Mouse (Mus musculus) cerebellum, adult 11 months (tissue): ENCODE measurements around the gene Actr2.
"Not testable (repeated sequence)": the region's sequence is repeated elsewhere in the genome, so short reads cannot be mapped to it uniquely, and the experiment has no call there.

Experiments
- DNase-seq: peaks from one replicate; pipeline ENCODE4 v3.0.0; 2022

Actr2 gene

DNA sequence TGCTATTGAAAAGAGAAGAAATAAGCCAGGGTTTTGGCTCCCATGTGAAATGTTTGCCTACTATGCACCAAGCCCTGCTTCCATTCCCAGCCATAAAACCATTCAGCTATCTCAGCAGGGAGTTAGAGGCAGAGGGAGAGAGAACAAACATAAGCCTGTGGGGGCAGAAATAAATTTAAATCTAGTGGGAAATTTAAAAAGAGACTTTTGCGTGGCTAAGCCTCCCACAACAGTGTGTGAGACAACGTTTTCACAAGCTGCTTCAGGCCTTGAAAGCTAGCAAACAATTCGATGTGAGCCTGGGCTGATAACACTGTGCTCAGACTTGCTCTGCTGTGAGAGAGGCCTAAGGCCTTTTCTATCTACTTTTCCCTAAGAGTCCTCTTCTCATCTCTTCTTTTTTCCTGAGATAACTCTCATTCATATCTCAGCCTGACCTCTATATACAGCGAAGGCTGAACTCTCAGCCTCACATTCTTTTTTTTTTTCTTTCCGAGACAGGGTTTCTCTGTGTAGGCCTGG lies 3.4 kb upstream of the Actr2 start:
- DNase-seq, result no peak

DNA sequence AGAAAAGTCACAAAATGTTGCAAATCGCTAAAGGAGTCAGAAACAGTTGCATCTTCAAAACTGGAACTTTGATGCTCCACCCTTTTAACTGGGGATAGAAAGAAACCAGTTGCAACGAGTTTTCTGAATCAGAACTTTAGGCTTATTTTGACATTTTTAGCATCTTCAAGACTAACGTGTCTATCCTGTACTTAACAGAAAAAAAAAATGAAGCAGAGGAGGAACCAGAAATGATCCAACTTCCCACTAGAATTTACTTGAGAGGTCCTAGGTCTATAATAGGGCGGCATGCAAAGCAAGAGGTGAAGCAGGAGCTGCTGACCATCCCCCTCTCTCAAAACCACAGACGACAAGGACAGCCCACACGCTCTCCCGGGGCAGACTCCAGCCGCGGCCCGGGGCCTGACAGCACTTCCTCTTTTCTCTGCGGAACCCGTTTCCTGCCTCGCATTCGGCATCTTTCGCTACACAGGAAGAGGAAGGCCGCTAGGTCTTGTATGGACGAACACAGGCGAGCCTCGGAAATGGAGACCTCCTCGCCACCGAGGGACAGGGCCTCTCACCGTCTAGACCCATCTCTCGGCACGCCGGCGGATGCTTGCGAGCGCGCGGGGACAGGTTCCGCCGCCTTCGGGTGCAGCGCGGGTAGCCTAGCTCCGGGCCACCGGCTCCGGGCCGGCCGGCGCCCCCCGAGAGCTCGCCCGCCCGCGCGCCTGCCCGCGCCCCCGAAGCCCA lies 540 bp downstream of the Actr2 start:
- DNase-seq, result peak; percentile 51

DNA sequence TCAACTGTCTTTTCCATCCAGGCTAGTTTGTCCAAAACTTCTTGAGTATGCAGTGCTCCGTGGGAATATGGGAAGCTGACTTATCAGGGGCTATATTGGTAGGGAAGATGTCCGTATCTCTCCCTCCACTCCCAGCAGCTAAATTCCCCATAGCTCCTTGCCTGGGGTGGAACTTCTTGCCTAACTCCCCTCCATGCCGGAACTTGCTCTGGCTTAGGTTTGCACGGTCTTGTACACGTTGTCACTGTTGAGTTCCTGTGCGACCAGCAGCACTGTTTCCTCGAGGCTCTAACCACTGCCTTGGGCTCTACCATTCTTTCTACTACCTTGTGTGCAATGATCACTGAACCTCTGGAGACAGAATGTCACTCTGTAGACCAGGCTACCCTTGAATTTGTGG lies 4.6 kb downstream of the Actr2 start:
- DNase-seq, result no peak

DNA sequence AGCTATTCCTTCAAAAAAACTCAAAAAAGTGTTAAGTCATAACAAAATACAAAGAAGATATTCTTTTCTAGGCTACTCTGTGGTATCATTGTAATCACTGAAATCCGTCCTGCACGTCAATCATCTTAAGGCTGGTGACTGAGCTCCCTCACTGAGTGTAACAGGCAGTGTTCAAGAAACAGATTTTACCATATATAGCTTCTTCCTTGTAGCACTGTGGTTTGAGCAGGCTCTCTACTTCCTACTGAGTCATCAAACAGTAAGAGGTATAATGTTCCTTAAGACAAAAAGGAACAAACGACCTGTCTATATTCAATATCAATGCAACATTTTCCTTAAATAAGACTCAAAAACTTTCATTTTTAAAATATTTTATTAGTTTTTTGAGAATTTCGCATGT lies 5.0 kb downstream of the Actr2 start:
- DNase-seq, result no peak

DNA sequence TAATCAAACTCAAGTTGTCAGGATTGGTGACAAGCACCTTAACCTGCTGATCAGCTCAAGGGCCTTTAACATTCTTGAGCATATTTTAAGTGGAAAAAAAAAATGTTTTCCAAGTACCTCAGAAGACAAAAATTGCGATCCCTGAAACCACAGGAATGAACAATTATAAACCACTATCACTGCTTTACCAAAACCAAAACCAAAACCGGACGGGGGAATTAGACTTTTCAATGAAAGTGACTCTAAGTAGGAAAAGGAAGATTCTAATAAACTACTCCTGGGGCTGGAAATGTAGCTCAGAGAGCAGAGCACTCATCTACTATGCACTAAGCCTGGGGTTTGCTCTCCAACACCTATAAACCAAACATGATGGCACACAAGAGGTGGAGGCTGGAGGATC lies 5.8 kb downstream of the Actr2 start:
- no peak for DNase-seq

DNA sequence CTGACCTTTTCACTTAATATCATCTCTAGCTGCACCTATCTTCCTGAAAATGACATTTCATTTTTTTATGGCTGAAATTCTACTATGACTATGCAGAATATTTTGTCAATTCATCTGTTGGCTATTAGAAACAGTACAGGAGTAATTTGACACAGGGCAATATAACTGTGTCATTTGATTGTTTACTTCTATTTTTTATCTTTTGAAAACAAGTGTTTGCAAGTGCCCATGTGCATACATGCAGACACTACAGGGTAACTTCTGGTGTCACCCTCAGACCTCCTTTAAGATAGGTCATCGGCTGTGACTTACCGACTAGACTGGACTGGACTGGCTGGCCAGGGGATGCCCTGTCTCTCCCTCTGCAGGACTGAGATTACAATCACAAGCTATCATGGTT lies 8.8 kb downstream of the Actr2 start:
- DNase-seq, result no peak

DNA sequence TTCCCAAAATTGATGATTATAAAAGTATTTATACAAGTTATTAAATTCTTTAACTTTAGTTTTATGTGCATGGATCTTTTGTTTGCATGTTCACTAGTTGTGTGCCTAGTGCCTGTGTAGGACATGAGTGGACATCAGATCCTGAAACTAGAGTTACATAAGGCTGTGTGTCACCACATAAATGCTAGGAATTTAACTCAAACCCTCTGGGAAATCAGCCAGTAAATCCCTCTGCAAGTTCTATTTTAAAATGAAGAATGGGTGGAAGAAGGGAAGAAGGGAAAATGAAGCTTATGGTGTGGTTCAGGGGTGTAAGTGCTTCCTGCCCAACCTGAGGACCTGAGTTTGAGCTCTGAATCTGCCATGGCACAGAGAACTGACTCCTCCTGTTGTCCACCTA lies 26.4 kb downstream of the Actr2 start:
- DNase-seq, result no peak

DNA sequence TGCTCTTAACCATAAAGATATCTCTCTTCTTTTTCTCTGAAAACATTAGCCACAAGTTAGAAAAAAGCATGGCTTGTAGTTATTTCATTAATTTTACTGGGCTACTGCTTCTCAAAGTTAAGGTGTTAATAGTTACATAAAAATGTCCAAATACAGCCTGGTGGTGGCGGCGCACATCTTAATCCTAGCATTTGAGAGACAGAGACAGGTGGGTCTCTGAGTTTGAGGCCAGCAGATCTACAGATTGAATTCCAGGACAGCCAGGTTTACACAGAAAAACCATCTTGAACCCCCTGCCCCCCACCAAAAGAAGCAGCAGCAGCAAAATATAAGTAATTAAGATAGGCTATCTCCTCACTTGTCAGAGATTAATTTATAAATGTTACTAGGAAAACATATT lies 27.1 kb downstream of the Actr2 start:
- DNase-seq, result no peak

DNA sequence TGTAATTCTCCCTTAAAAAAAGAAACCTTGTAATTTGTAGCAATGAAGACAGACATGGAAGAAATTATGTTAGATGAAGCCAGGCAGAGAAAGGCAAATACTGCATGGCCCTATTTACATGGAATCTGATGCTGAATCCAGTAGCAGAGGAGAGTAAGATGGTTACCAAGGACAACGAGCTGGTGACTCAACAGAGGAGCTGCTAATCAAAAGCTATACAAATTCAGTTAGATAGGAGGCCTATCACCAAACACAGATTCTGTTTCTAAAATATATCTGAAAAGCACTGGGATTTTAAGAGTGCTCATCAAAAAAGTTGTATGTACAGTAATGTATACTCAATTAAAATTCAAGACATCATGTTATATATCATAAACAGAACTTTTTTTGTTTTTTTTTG lies 37.3 kb downstream of the Actr2 start:
- no peak for DNase-seq

DNA sequence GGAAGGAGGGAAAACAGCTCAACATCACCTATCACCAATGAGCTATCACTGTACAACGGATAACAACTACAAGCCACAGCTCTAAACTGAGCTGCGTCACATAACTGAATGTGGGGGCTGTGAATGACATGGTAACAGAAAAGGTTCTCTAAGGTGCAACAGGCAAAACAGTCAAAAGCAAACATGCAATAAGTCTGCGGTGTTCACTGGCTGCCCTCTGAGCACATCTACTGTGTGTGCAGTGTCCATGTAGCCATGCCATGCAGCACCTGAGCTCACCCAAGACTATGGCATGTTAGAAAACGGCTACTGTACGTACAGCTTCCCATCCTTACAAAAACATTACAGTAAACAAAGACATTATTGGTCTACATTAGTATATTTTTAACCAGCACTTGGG lies 39.9 kb downstream of the Actr2 start:
- DNase-seq, result no peak

DNA sequence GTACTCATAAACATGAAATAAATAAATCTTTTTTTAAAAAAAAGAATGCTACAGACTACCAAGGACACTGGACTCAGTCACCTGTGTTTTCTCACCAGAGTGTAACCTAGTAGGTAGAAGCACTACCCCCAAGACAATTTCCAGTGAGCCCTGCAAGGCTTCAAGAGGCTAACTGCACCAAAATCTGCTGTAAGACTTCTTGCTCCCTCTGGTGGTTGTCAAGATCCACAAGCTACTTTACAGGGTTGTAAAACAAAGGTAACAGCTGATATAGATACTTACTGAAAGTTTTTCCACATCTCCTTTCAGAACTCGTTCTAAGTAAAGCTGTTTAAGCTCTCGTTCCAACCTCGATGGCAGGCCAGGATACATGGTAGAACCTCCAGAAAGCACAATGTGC lies 40.5 kb downstream of the Actr2 start:
- DNase-seq, result peak; percentile 31

DNA sequence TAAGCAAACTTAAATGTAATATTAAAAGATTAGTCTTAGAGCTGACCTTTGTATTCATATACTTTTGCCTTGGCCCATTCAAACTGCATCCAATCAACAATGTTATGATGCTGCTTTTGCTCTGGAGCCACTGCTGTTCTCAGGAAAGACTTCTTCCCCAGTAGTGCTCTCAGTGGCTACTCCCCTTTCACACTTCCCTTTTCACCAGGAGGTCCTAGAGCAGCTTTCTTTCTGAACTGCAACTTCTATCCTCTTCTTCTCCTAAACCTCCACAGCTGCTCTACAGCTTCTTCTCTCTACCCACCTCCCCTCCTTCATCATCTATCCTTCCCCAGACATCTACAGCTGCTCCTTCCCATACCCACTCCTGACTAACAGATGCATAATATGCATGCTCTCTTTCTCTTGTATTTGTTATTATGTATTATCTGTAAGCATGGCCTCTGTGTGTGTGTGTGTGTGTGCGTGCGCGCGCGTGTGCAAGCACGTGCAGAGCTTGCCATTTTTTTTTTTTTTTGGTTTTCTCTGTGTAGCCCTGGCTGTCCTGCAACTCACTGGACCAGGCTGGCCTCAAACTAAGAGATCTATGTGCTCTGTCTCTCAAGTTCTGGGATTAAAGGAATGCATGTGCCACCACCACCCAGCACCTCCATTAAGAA lies 44.2 kb downstream of the Actr2 start:
- no peak for DNase-seq

DNA sequence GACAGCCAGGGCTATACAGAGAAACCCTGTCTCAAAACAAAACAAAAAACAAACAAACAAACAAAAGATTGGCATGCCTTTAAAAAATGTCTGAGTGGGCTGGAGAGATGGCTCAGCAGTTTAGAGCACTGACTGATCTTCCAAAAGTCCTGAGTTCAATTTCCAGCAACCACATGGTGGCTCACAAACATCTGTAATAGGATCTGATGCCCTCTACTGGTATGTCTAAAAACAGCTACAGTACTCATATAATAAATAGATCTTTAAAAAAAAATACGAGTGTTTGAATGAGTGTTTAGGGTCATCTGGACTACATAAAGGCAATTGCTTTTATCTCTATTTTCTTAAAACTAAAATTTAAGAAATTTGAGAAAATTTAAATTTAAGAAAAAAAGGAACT lies 45.2 kb downstream of the Actr2 start:
- no peak for DNase-seq

DNA sequence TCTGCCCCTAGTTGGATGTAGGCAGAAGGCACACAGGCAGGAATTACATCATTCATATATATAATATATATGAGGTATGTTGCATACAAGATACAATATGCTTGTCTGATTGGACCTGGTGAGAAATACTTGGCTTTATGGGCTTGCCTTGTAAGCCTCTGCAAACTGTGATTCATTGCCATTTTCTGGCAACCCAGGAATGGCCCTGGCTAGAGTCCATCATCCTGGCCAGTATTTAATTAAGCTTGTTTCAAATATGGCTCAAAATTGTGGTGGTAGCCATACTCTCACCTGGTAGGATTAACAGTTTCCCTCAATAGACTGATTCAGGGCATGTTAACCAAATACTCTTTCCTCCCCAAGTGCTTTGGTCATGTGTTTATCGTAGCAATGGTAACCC lies 46.6 kb downstream of the Actr2 start:
- peak; percentile 72 for DNase-seq

DNA sequence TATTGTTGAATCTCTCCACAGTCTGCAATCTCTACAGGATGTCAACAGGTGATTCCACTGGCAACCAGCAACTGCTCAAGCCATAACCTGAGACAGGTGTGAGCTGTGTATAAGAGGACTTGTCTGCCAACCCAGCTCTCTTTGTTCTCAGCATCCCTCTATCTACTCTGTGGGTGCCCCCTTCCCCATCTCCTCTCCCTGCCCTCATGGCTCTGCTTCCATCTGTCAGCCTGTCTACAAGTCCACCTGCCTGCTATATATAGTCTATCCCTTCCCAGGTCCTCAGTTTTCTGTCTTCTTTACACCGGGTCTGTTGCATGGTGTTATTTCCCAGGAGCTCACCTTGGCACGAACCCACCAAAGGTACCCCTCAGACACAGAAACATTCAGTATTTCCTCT lies 47.8 kb downstream of the Actr2 start:
- no peak for DNase-seq

DNA sequence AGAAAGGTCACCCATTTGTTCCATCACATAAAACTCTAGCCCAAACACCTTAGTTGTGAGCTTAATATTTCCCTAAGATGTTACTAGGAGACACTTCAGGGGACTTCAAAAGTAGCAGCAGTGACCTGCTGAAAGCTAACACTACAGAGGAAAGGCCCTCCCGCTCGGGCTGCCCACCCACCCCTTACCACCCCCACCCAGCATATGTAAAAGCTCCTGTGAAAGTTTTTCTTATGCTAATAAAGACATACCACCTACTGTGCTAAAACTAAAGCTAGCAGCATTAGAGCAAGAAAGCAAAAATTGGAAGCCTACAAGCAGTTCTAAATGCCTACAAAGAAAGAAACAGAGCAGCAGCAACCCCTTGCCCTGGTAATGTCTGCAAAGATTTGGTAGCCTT lies 48.6 kb downstream of the Actr2 start:
- not testable (repeated sequence) for DNase-seq

DNA sequence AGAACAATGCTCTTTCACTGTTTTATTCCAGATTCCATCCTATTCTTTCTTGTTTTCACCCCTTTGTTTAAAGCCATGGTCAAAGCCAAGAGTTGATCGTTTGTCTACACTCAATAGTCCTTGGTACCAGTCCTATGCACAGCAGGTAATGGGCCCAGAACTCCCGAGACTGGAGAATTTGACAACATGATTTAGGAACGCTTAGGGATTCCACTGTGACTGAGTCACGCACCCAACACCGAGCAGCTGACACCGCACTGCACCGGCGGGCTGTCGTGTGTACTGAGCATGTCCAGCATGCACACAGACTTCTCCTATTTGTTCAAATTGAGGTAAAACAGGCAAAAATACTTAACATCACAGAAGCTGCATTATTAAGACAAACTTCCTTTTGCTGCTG lies 49.9 kb downstream of the Actr2 start:
- DNase-seq, result not testable (repeated sequence)

DNA sequence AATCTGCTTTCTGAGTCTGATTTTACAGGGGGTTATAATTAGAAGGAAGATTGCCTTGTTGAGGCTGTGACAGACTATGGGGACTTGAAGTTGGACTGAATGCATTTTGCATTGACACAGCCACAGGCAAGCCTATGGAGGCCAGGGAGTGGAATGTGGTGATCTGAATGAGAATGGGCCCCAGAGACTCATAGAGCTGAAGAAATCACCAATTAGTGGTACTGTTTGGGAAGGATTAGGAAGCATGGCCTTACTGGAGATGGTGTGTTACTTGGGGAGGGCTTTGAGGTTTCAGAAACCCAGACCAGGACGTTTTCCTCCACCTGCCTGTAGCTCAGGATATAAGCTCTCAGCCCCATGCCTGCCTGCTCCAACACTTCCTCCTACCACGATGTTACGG lies 53.0 kb downstream of the Actr2 start:
- DNase-seq, result no peak

DNA sequence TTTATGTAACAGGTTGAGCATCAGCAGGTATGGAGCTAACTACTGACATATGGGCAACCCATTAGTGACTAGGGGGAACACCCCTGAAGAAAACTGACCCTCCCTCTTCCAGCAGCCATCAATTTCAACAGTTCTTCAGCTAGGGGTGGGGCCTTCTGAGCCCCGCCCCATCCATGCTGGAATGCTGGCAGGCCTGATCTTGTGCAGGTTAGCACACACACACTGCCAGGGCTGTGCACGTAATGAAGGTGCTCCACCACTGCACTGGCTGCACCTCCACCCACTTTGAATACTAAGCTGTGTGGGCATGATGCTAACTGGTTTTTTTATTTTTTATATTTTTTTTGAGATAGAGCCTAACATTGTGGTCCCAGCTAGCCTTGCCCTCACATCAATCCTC lies 55.3 kb downstream of the Actr2 start:
- DNase-seq, result no peak

DNA sequence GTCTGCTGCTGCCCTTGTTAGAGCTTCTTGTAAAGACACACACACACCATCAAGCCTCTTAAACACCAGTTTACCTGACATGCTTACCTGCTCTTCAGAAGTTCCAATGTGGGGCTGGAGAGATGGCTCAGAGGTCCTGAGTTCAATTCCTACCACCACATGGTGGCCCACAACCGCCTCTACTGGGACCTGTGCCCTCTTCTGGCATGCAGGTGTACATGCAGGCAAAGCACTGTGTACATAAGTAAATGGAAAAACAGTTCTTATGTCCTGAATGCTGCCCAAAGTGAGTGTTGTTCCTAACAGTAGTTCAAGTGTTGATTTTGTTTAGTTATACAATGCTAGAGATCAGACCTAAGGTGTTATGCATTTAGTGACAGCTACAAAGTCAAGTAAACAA lies 56.5 kb downstream of the Actr2 start:
- DNase-seq, result no peak

DNA sequence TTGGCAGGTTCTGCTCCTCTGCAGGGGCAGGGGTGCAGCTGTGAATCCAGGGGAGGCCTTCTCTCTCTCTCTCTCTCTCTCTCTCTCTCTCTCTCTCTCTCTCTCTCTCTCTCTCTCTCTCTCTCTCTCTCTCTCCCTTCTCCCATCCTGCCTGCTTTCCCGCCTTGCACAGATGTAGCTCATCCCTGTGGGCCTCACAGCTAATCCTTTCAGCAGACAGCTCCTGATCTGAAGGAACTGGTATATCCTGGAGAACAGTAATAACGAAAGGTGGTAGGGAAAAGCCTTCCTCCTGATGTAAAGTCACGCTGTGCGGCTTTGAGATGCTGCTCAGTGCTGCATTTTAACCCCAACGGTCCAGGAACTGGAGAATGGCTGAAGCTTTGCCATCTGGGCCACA lies 58.1 kb downstream of the Actr2 start:
- no peak for DNase-seq

DNA sequence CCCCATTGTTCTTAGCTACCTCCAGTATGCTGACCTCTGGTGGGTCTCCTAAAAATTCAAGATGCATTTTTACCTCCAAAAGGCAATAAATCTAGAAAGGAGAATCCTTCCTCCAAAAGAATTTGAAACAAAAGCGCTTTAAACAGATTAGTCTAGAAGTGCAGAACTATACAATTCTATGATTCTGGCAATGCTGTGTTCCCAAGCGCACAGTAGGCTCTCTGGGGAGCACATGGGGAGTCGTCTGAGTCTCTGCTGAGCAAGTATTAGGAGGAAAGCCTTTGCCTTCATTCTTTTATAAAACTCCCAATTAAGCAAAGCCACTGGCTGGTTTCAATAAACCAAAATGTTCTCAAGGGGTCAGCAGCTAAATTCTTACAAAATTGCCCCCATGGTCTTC lies 58.8 kb downstream of the Actr2 start:
- DNase-seq, result no peak

DNA sequence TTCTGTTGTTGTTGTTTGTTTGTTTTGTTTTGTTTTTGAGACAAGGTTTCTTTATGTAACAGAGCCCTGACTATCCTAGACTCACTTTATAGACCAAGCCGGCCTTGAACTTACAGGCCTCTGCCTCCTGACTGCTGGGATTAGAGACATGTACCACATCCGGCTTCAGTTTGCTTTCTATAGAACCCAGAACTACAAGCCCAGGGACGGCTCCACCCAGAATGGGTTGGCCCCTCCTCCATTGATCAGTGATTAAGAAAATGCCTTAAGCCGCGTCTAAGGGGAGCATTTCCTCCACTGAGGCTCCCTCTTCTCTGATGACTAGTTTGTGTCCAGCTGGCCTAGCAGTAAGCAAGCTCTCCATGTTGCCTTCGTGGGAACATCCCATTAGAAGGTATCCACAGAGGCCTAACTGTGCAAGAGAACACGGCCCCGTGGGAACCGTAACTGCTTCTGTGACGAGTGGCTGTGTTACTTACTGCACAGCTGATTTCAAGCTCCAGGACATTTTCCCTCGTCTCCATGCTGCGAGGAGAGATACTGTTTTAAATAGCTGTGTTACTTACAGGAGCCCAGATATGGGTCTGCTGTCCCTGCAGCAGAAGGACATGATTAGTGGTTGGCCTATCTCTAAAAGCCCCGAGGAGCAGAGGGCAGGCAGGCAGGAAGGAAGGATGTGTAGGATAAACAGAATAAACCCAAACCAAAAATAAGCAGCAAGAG lies 59.7 kb downstream of the Actr2 start:
- no peak for DNase-seq

DNA sequence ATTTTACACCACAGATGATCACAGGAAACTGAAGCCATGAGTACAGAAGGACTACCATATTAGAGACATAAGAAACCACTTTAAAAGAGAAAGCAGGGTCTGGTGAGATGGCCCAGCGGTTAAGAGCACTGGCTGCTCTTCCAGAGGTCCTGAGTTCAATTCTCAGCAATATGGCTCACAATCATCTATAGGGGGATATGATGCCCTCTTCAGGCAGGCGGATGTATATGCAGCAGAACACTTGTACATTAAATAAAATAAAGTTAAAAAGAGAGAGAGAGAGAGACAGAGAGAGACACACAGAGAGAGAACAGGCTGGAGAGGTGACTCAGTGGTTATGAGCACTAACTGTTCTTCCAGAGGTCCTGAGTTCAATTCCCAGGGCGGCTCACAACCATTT lies 67.1 kb downstream of the Actr2 start:
- no peak for DNase-seq
